Mouse (Mus musculus): ENCODE data around the gene Brip1. TPM values are rescaled to one million over a fixed set of nuclear protein-coding genes. Genes with fewer than 3 reads are reported as not detected.
"Not testable (repeated sequence)": the region's sequence is repeated elsewhere in the genome, so short reads cannot be mapped to it uniquely, and the experiment has no call there.

The Brip1 gene
- polyA plus RNA-seq, 1 experiment from 2014 or later: 3.4 TPM

GRCm38 (mm10) chr11:86199733-86200132 lies 1.3 kb downstream of the Brip1 start:
- WGBS: 64% methylated on average over 4 of the region's 4 CpGs
- ATAC-seq: no peak
- H3K27ac ChIP-seq: no peak overlapping the region
- peaks cover 22% of the 10 kb centered on the region for H3K36me3 ChIP-seq
- no peak overlapping the region for H3K9ac ChIP-seq (replicated peaks)
- peaks cover 14% of the 10 kb centered on the region for H3K4me1 ChIP-seq (replicated peaks)
- no peaks in the 10 kb centered on the region for H3K27me3 ChIP-seq
- H3K4me2 ChIP-seq (replicated peaks): peak overlapping the region; percentile 83
- H3K9me3 ChIP-seq: peaks cover 7% of the 10 kb centered on the region; the same call in 1 of the 2 replicates
- peak overlapping the region; percentile 77; the same call in 1 of the 2 replicates for H3K4me3 ChIP-seq (replicated peaks)

GRCm38 (mm10) chr11:86185224-86185623 lies 15.8 kb downstream of the Brip1 start:
- not testable (repeated sequence) for H3K9me3 ChIP-seq; H3K9ac ChIP-seq (replicated peaks); H3K27ac ChIP-seq; H3K4me2 ChIP-seq (replicated peaks); H3K4me3 ChIP-seq (replicated peaks); ATAC-seq; H3K27me3 ChIP-seq; H3K36me3 ChIP-seq; H3K4me1 ChIP-seq (replicated peaks)
- WGBS: 93% methylated on average over 7 of the region's 7 CpGs

- Histone ChIP-seq H3K9ac (replicated peaks) (no peak overlapping the region), H3K27ac (no peak overlapping the region), H3K4me3 (replicated peaks) (no peak overlapping the region), H3K36me3 (no peaks in the 10 kb centered on the region), H3K27me3 (no peaks in the 10 kb centered on the region), H3K4me2 (replicated peaks) (no peak overlapping the region), H3K9me3 (no peaks in the 10 kb centered on the region), H3K4me1 (replicated peaks) (no peaks in the 10 kb centered on the region)
- 84% methylated on average over 3 of the region's 3 CpGs for WGBS
- no peak for ATAC-seq
Observed at GRCm38 (mm10) chr11:86175833-86176232, 25.2 kb downstream of the Brip1 start.

GRCm38 (mm10) chr11:86174173-86174572 lies 26.8 kb downstream of the Brip1 start:
- Histone ChIP-seq H3K4me2 (replicated peaks) (no peak overlapping the region), H3K36me3 (no peaks in the 10 kb centered on the region), H3K9me3 (no peaks in the 10 kb centered on the region), H3K4me1 (replicated peaks) (no peaks in the 10 kb centered on the region), H3K27ac (no peak overlapping the region), H3K4me3 (replicated peaks) (no peak overlapping the region), H3K27me3 (no peaks in the 10 kb centered on the region), H3K9ac (replicated peaks) (no peak overlapping the region)
- WGBS: 55% methylated on average over 2 of the region's 2 CpGs
- ATAC-seq: no peak

- no peak for ATAC-seq
- no peak overlapping the region for H3K27ac ChIP-seq
- 90% methylated on average over 2 of the region's 2 CpGs for WGBS
- H3K4me2 ChIP-seq (replicated peaks): no peak overlapping the region
- H3K4me1 ChIP-seq (replicated peaks): no peaks in the 10 kb centered on the region
- H3K9ac ChIP-seq (replicated peaks): no peak overlapping the region
- H3K4me3 ChIP-seq (replicated peaks): no peak overlapping the region
- no peaks in the 10 kb centered on the region for H3K9me3 ChIP-seq
- no peaks in the 10 kb centered on the region for H3K27me3 ChIP-seq
- H3K36me3 ChIP-seq: no peaks in the 10 kb centered on the region
Observed at GRCm38 (mm10) chr11:86170743-86171142, 30.2 kb downstream of the Brip1 start.

GRCm38 (mm10) chr11:86160251-86160650 lies 40.7 kb downstream of the Brip1 start:
- H3K27ac ChIP-seq: no peak overlapping the region
- no peak overlapping the region for H3K9ac ChIP-seq (replicated peaks)
- no peaks in the 10 kb centered on the region for H3K36me3 ChIP-seq
- H3K9me3 ChIP-seq: no peaks in the 10 kb centered on the region
- H3K4me3 ChIP-seq (replicated peaks): no peak overlapping the region
- H3K4me1 ChIP-seq (replicated peaks): no peaks in the 10 kb centered on the region
- no peak overlapping the region for H3K4me2 ChIP-seq (replicated peaks)
- ATAC-seq: no peak
- no peaks in the 10 kb centered on the region for H3K27me3 ChIP-seq
- WGBS: 60% methylated on average over 2 of the region's 2 CpGs

GRCm38 (mm10) chr11:86158950-86159349 lies 42.0 kb downstream of the Brip1 start:
- WGBS: 46% methylated on average over 2 of the region's 2 CpGs

GRCm38 (mm10) chr11:86155638-86156037 lies 45.4 kb downstream of the Brip1 start:
- H3K27ac ChIP-seq: no peak overlapping the region
- no peaks in the 10 kb centered on the region for H3K9me3 ChIP-seq
- H3K4me3 ChIP-seq (replicated peaks): no peak overlapping the region
- H3K9ac ChIP-seq (replicated peaks): no peak overlapping the region
- H3K4me1 ChIP-seq (replicated peaks): no peaks in the 10 kb centered on the region
- ATAC-seq: no peak
- WGBS: 77% methylated on average over 5 of the region's 5 CpGs
- no peaks in the 10 kb centered on the region for H3K27me3 ChIP-seq
- no peak overlapping the region for H3K4me2 ChIP-seq (replicated peaks)
- no peaks in the 10 kb centered on the region for H3K36me3 ChIP-seq

More at GRCm38 (mm10) chr11:86158950-86159349, 42.0 kb downstream of the Brip1 start:
- H3K4me3 ChIP-seq (replicated peaks): no peak overlapping the region
- no peaks in the 10 kb centered on the region for H3K27me3 ChIP-seq
- H3K9me3 ChIP-seq: no peaks in the 10 kb centered on the region
- H3K9ac ChIP-seq (replicated peaks): no peak overlapping the region
- ATAC-seq: no peak
- H3K4me2 ChIP-seq (replicated peaks): no peak overlapping the region
- no peaks in the 10 kb centered on the region for H3K4me1 ChIP-seq (replicated peaks)
- no peaks in the 10 kb centered on the region for H3K36me3 ChIP-seq
- no peak overlapping the region for H3K27ac ChIP-seq

GRCm38 (mm10) chr11:86131324-86131723 lies 69.7 kb downstream of the Brip1 start:
- 89% methylated on average over 3 of the region's 3 CpGs for WGBS

GRCm38 (mm10) chr11:86117078-86117869 lies 83.7 kb downstream of the Brip1 start:
- Histone ChIP-seq H3K36me3 (no peaks in the 10 kb centered on the region), H3K27ac (no peak overlapping the region), H3K9me3 (no peaks in the 10 kb centered on the region), H3K4me3 (replicated peaks) (no peak overlapping the region), H3K4me2 (replicated peaks) (no peak overlapping the region), H3K4me1 (replicated peaks) (no peaks in the 10 kb centered on the region), H3K9ac (replicated peaks) (no peak overlapping the region), H3K27me3 (no peaks in the 10 kb centered on the region)
- ATAC-seq: no peak
- WGBS: 90% methylated on average over 7 of the region's 7 CpGs

More at GRCm38 (mm10) chr11:86131324-86131723, 69.7 kb downstream of the Brip1 start:
- no peak overlapping the region for H3K27ac ChIP-seq
- H3K9me3 ChIP-seq: no peaks in the 10 kb centered on the region
- no peak overlapping the region for H3K4me2 ChIP-seq (replicated peaks)
- H3K9ac ChIP-seq (replicated peaks): no peak overlapping the region
- no peak overlapping the region for H3K4me3 ChIP-seq (replicated peaks)
- H3K4me1 ChIP-seq (replicated peaks): no peaks in the 10 kb centered on the region
- no peaks in the 10 kb centered on the region for H3K27me3 ChIP-seq
- no peaks in the 10 kb centered on the region for H3K36me3 ChIP-seq
- no peak for ATAC-seq

- Histone ChIP-seq H3K27ac (no peak overlapping the region), H3K36me3 (no peaks in the 10 kb centered on the region), H3K4me3 (replicated peaks) (no peak overlapping the region), H3K9me3 (no peaks in the 10 kb centered on the region), H3K27me3 (no peaks in the 10 kb centered on the region), H3K9ac (replicated peaks) (no peak overlapping the region), H3K4me2 (replicated peaks) (no peak overlapping the region), H3K4me1 (replicated peaks) (no peaks in the 10 kb centered on the region)
- 94% methylated on average over 1 of the region's 1 CpGs for WGBS
- no peak for ATAC-seq
Observed at GRCm38 (mm10) chr11:86115955-86116354, 85.0 kb downstream of the Brip1 start.

- ATAC-seq: no peak
- Histone ChIP-seq H3K27ac (no peak overlapping the region), H3K9me3 (no peaks in the 10 kb centered on the region), H3K4me2 (replicated peaks) (no peak overlapping the region), H3K27me3 (no peaks in the 10 kb centered on the region), H3K36me3 (0 out of 2 replicates have a peak, but pooled peaks cover 5% of the 10 kb centered on the region), H3K4me3 (replicated peaks) (no peak overlapping the region), H3K4me1 (replicated peaks) (no peaks in the 10 kb centered on the region), H3K9ac (replicated peaks) (no peak overlapping the region)
- WGBS: 97% methylated on average over 4 of the region's 4 CpGs
Observed at GRCm38 (mm10) chr11:86107276-86107675, 93.7 kb downstream of the Brip1 start.

- no peak overlapping the region for H3K4me3 ChIP-seq (replicated peaks)
- no peak overlapping the region for H3K4me2 ChIP-seq (replicated peaks)
- no peak overlapping the region for H3K27ac ChIP-seq
- H3K9me3 ChIP-seq: no peaks in the 10 kb centered on the region
- ATAC-seq: no peak
- no peaks in the 10 kb centered on the region for H3K4me1 ChIP-seq (replicated peaks)
- 0 out of 2 replicates have a peak, but pooled peaks cover 5% of the 10 kb centered on the region for H3K36me3 ChIP-seq
- H3K27me3 ChIP-seq: no peaks in the 10 kb centered on the region
- H3K9ac ChIP-seq (replicated peaks): no peak overlapping the region
Observed at GRCm38 (mm10) chr11:86106596-86106995, 94.4 kb downstream of the Brip1 start.

All from midbrain, embryonic 13.5 days (tissue).